ENCODE assay signal across 25 mouse cellular contexts in genomic region chr7:116153781-116154368, GRCm38 (mm10).
DNase-seq lines count a peak whose midpoint lies in the region; ATAC-seq and TF ChIP-seq lines count a peak whose summit lies in the region.
"Had no signal": no experiment of that assay in that cellular context is flagged by ENCODE, and none has a peak within 500 bp of the region (broad histone marks: within the 10 kb centered on the region; RNA-seq: fewer than 3 reads in every experiment).

No protein-coding gene starts in this region.

- no peak for TF ChIP-seq CTCF in liver, adult 2 months (IDR thresholded peaks at IDR 0.05; ENCODE audit: low read depth, low read length)

- no peaks in the 10 kb centered on the region for H3K79me2 ChIP-seq in liver, adult 2 months (ENCODE audit: control insufficient read depth, insufficient read depth, low read length)

- no peak overlapping the region for H3K9ac ChIP-seq in liver, adult 2 months (ENCODE audit: low read depth, low read length)
- no peak overlapping the region for H3K9ac ChIP-seq in liver, embryonic 11.5 days (ENCODE audit: low read depth, low read length)
- H3K9ac ChIP-seq: forebrain, embryonic 13.5 days; heart, embryonic 13.5 days; hindbrain, embryonic 13.5 days; intestine, embryonic 15.5 days had no signal

- no peaks in the 10 kb centered on the region for H3K27me3 ChIP-seq in liver, adult 2 months (ENCODE audit: control insufficient read depth, insufficient read depth, low read length)
- no peaks in the 10 kb centered on the region for H3K27me3 ChIP-seq in liver, embryonic 11.5 days (replicated peaks; ENCODE audit: control insufficient read depth, insufficient read depth, low read length)
- H3K27me3 ChIP-seq: forebrain, embryonic 13.5 days; heart, embryonic 13.5 days; hindbrain, embryonic 13.5 days; intestine, embryonic 15.5 days had no signal

- H3K4me2 ChIP-seq in liver, embryonic 11.5 days: no peak overlapping the region
- H3K4me2 ChIP-seq: forebrain, embryonic 13.5 days; heart, embryonic 13.5 days; hindbrain, embryonic 13.5 days; intestine, embryonic 15.5 days had no signal

- H3K9me3 ChIP-seq in liver, embryonic 11.5 days (ENCODE audit: control insufficient read depth, low read length): no peaks in the 10 kb centered on the region
- H3K9me3 ChIP-seq: forebrain, embryonic 10.5 days; forebrain, embryonic 13.5 days; heart, embryonic 10.5 days; heart, embryonic 13.5 days; hindbrain, embryonic 10.5 days; hindbrain, embryonic 13.5 days; intestine, embryonic 15.5 days had no signal

- DNase-seq in adrenal gland, adult 2 months: peak; percentile 61
- no peak for DNase-seq in adrenal gland, adult 8-10 months
- DNase-seq in liver, adult 2 months (ENCODE audit: extremely low read depth, low read depth, low spot score): peak; percentile 12
- no peak for DNase-seq in liver, embryonic 11.5 days (ENCODE audit: low spot score)
- no peak for DNase-seq in thymus, adult 18-20 months
- no peak for DNase-seq in heart, postnatal 10 days
- DNase-seq: B cell, adult 2 months; cerebellum, adult 11 months; cerebellum, adult 2 months; cerebellum, adult 9-11 months; cerebellum, postnatal 25 days; gastrocnemius, postnatal 10 days; gastrocnemius, postnatal 36 days; heart, adult 2 months; kidney, adult 11 months had no signal

- no peaks in the 10 kb centered on the region for H3K4me1 ChIP-seq in liver, adult 2 months (ENCODE audit: control insufficient read depth, insufficient read depth, low read length)
- H3K4me1 ChIP-seq in liver, embryonic 11.5 days (replicated peaks; ENCODE audit: control insufficient read depth, insufficient read depth, low read length): no peaks in the 10 kb centered on the region
- H3K4me1 ChIP-seq: forebrain, embryonic 13.5 days; hindbrain, embryonic 13.5 days; intestine, embryonic 15.5 days had no signal

- ATAC-seq in liver, embryonic 11.5 days (replicated peaks; ENCODE audit: low FRiP score): no peak
- peak; percentile 76 to 82 for ATAC-seq in hematopoietic stem cell, adult 5-6 weeks (replicated peaks in 1 of 2; ENCODE audit: insufficient read depth in 1 of 2, low FRiP score in 2 of 2, low TSS enrichment in 1 of 2, low read depth in 1 of 2, poor library complexity in 2 of 2, severe bottlenecking in 2 of 2)
- ATAC-seq: forebrain, embryonic 13.5 days; forebrain, embryonic 16.5 days; hindbrain, embryonic 16.5 days; intestine, embryonic 15.5 days had no signal

- H3K27ac ChIP-seq in liver, adult 2 months (replicated peaks; ENCODE audit: insufficient read depth, low read depth, low read length): no peak overlapping the region
- no peak overlapping the region for H3K27ac ChIP-seq in liver, embryonic 11.5 days (ENCODE audit: low read depth, low read length)
- H3K27ac ChIP-seq: forebrain, embryonic 10.5 days; forebrain, embryonic 13.5 days; heart, adult 2 months; heart, embryonic 10.5 days; heart, embryonic 13.5 days; hindbrain, embryonic 10.5 days; hindbrain, embryonic 13.5 days; intestine, embryonic 15.5 days had no signal

- no peaks in the 10 kb centered on the region for H3K36me3 ChIP-seq in liver, adult 2 months (ENCODE audit: control insufficient read depth, insufficient read depth, low read length)
- H3K36me3 ChIP-seq in liver, embryonic 11.5 days (ENCODE audit: control insufficient read depth, insufficient read depth, low read length): no peaks in the 10 kb centered on the region
- H3K36me3 ChIP-seq: intestine, embryonic 15.5 days had no signal

- TF ChIP-seq POLR2A in liver, adult 2 months (IDR thresholded peaks at IDR 0.05; ENCODE audit: extremely low read depth, insufficient read depth, low read length): no peak

- 44% methylated on average over 2 of the region's 2 CpGs for WGBS in liver, adult 2 months
- 34% methylated on average over 2 of the region's 2 CpGs for WGBS in liver, embryonic 11.5 days

- intact Hi-C loops in heart, postnatal 10 days (cut with DNase I): no loop called here

- H3K4me3 ChIP-seq in liver, adult 2 months (ENCODE audit: insufficient read depth, low read depth, low read length): no peak overlapping the region
- H3K4me3 ChIP-seq in liver, embryonic 11.5 days (ENCODE audit: low read depth, low read length): no peak overlapping the region
- H3K4me3 ChIP-seq: forebrain, embryonic 10.5 days; forebrain, embryonic 13.5 days; heart, adult 2 months; heart, embryonic 10.5 days; heart, embryonic 13.5 days; hindbrain, embryonic 10.5 days; hindbrain, embryonic 13.5 days; intestine, embryonic 15.5 days had no signal

Comparison
In these comparisons a context has a peak if more than half of its experiments do, and no peak if none do; other contexts are left out.
1. DNase-seq: peak in adrenal gland, adult 2 months (single experiment) and liver, adult 2 months (single experiment); none in adrenal gland, adult 8-10 months (single experiment), liver, embryonic 11.5 days (single experiment), thymus, adult 18-20 months (0 of 2) and heart, postnatal 10 days (0 of 2).